Mouse (Mus musculus): ENCODE results near the gene Gamt. TPM values are rescaled to one million over a fixed set of nuclear protein-coding genes. Genes with fewer than 3 reads are reported as not detected.
"Not testable (repeated sequence)": the region's sequence is repeated elsewhere in the genome, so short reads cannot be mapped to it uniquely, and the experiment has no call there.

The Gamt gene
- polyA plus RNA-seq, 1 experiment = 19.7 TPM

GRCm38 (mm10) chr10:80237020-80237419 is 23.8 kb downstream of the Gamt start:
- Histone ChIP-seq H3K36me3 (ENCODE audit: control insufficient read depth, insufficient read depth, low read length) (peaks cover 52% of the 10 kb centered on the region), H3K27me3 (ENCODE audit: control insufficient read depth, insufficient read depth, low read length) (no peaks in the 10 kb centered on the region), H3K4me1 (ENCODE audit: control insufficient read depth, insufficient read depth, insufficient read length) (no peaks in the 10 kb centered on the region), H3K4me3 (ENCODE audit: extremely low read depth, insufficient read depth, insufficient read length) (no peak overlapping the region), H3K27ac (ENCODE audit: insufficient read depth, low read length) (no peak overlapping the region)
- no peak for DNase-seq (ENCODE audit: low read depth in 1 of 2, low spot score in 2 of 2)
- WGBS = 90% methylated on average over 4 of the region's 4 CpGs
- TF ChIP-seq POLR2A (IDR thresholded peaks at IDR 0.05; ENCODE audit: low read depth, low read length) (no peak), CTCF (IDR thresholded peaks at IDR 0.05; ENCODE audit: extremely low read depth, insufficient read depth, insufficient read length, insufficient replicate concordance) (no peak)

- Histone ChIP-seq H3K27me3 (ENCODE audit: control insufficient read depth, insufficient read depth, low read length) (no peaks in the 10 kb centered on the region), H3K4me3 (ENCODE audit: extremely low read depth, insufficient read depth, insufficient read length) (no peak overlapping the region), H3K36me3 (ENCODE audit: control insufficient read depth, insufficient read depth, low read length) (peaks cover 52% of the 10 kb centered on the region), H3K27ac (ENCODE audit: insufficient read depth, low read length) (no peak overlapping the region), H3K4me1 (ENCODE audit: control insufficient read depth, insufficient read depth, insufficient read length) (no peaks in the 10 kb centered on the region)
- no peak for DNase-seq (ENCODE audit: low read depth in 1 of 2, low spot score in 2 of 2)
- TF ChIP-seq POLR2A (IDR thresholded peaks at IDR 0.05; ENCODE audit: low read depth, low read length) = no peak
- no peak for TF ChIP-seq CTCF (IDR thresholded peaks at IDR 0.05; ENCODE audit: extremely low read depth, insufficient read depth, insufficient read length, insufficient replicate concordance)
- 94% methylated on average over 13 of the region's 13 CpGs for WGBS
Observed at GRCm38 (mm10) chr10:80236145-80236825, 24.5 kb downstream of the Gamt start.

GRCm38 (mm10) chr10:80227877-80228775 is 32.7 kb downstream of the Gamt start:
- H3K27ac ChIP-seq (ENCODE audit: insufficient read depth, low read length) = no peak overlapping the region
- peaks cover 30% of the 10 kb centered on the region for H3K36me3 ChIP-seq (ENCODE audit: control insufficient read depth, insufficient read depth, low read length)
- TF ChIP-seq CTCF (IDR thresholded peaks at IDR 0.05; ENCODE audit: extremely low read depth, insufficient read depth, insufficient read length, insufficient replicate concordance) = no peak
- no peak for TF ChIP-seq POLR2A (IDR thresholded peaks at IDR 0.05; ENCODE audit: low read depth, low read length)
- no peak overlapping the region for H3K4me3 ChIP-seq (ENCODE audit: extremely low read depth, insufficient read depth, insufficient read length)
- 87% methylated on average over 15 of the region's 15 CpGs for WGBS
- H3K4me1 ChIP-seq (ENCODE audit: control insufficient read depth, insufficient read depth, insufficient read length) = no peaks in the 10 kb centered on the region; the same call in 1 of the 2 replicates
- H3K27me3 ChIP-seq (ENCODE audit: control insufficient read depth, insufficient read depth, low read length) = no peaks in the 10 kb centered on the region
- DNase-seq (ENCODE audit: low read depth in 1 of 2, low spot score in 2 of 2) = no peak

DNA sequence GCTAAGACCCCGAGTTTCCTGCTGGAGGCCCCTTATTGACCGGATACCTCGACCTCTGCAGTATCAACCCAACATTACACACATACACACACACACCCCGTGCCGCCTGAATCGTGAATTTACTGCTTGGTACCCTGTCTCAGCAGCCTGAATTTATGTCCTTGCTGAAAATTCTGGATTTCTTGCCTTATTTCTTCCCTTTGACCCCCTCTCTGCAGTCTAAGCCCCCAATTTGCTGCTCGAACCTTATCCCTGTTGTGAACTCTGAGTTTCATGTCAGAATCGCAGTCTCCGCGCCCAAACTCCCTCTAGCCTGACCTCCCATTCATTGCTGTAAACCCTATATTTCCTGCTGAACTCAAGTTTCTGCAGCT is 33.7 kb downstream of the Gamt start:
- H3K4me3 ChIP-seq (ENCODE audit: extremely low read depth, insufficient read depth, insufficient read length) = peak overlapping the region; percentile 77
- H3K27ac ChIP-seq (ENCODE audit: insufficient read depth, low read length) = peak overlapping the region; percentile 72

GRCm38 (mm10) chr10:80226416-80227165 is 34.2 kb downstream of the Gamt start, which contains the start of gene Mum1:
Mum1 (plus strand) TSS chr10:80226434.
- WGBS = under 1% methylated on average over 57 of the region's 75 CpGs
- peak; percentile 93 to 98 for DNase-seq (ENCODE audit: low read depth in 1 of 2, low spot score in 2 of 2)
- Histone ChIP-seq H3K36me3 (ENCODE audit: control insufficient read depth, insufficient read depth, low read length) (peaks cover 18% of the 10 kb centered on the region), H3K27ac (ENCODE audit: insufficient read depth, low read length) (peak within 1 kb of the TSS; percentile 72), H3K27me3 (ENCODE audit: control insufficient read depth, insufficient read depth, low read length) (no peaks in the 10 kb centered on the region), H3K4me1 (ENCODE audit: control insufficient read depth, insufficient read depth, insufficient read length) (no peaks in the 10 kb centered on the region; the same call in 1 of the 2 replicates), H3K4me3 (ENCODE audit: extremely low read depth, insufficient read depth, insufficient read length) (peak within 1 kb of the TSS; percentile 77)
- no peak; the same call in 1 of the 2 replicates for TF ChIP-seq POLR2A (IDR thresholded peaks at IDR 0.05; ENCODE audit: low read depth, low read length)
- peak; percentile 45; the same call in 1 of the 2 replicates for TF ChIP-seq CTCF (IDR thresholded peaks at IDR 0.05; ENCODE audit: extremely low read depth, insufficient read depth, insufficient read length, insufficient replicate concordance)

More for the DNA sequence above, 33.7 kb downstream of the Gamt start:
- Histone ChIP-seq H3K4me1 (ENCODE audit: control insufficient read depth, insufficient read depth, insufficient read length) (no peaks in the 10 kb centered on the region; the same call in 1 of the 2 replicates), H3K36me3 (ENCODE audit: control insufficient read depth, insufficient read depth, low read length) (peaks cover 21% of the 10 kb centered on the region), H3K27me3 (ENCODE audit: control insufficient read depth, insufficient read depth, low read length) (no peaks in the 10 kb centered on the region)
- WGBS = 5% methylated on average over 10 of the region's 10 CpGs
- no peak for DNase-seq (ENCODE audit: low read depth in 1 of 2, low spot score in 2 of 2)
- TF ChIP-seq CTCF (IDR thresholded peaks at IDR 0.05; ENCODE audit: extremely low read depth, insufficient read depth, insufficient read length, insufficient replicate concordance) (no peak), POLR2A (IDR thresholded peaks at IDR 0.05; ENCODE audit: low read depth, low read length) (no peak)

DNA sequence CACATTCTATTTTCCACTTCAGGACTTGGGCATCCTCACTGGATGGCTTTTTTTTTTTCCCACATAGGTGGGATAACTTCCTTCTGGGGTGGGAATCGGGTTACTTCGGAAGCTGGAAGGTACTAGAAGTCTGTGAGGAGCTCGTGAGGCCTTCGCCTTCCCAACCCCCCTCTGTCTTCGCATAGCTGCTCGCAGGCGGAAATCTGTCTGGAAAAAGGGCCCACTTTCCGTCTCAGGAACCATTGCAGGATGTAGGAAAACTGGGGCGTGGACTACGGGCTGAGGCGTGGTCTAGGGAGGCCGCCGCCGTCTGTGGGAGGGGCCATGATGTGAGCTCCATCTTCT is 34.8 kb downstream of the Gamt start:
- no peak for TF ChIP-seq POLR2A (IDR thresholded peaks at IDR 0.05; ENCODE audit: low read depth, low read length)
- TF ChIP-seq CTCF (IDR thresholded peaks at IDR 0.05; ENCODE audit: extremely low read depth, insufficient read depth, insufficient read length, insufficient replicate concordance) = no peak
- H3K27ac ChIP-seq (ENCODE audit: insufficient read depth, low read length) = 0 out of 2 replicates have a peak overlapping the region, but pooled peaks have one; percentile 1

DNA sequence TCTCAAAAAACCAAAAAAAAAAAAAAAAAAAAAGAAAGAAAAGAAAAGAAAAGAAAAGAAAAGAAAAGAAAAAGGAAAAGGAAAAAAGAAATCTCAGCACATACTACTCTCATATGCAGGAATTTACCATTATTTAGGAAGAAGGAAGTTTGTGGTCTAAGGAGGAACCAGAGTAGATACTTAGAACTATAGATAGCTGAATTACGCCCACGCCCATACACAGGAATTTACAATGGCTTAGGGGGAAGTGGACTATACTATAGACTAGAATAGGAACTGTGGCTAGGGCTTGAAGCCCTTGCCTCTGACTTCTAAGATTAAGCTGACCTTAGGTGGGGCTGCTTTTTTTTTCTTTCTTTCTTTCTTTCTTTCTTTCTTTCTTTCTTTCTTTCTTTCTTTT is 37.7 kb downstream of the Gamt start:
- not testable (repeated sequence) for H3K27me3 ChIP-seq (ENCODE audit: control insufficient read depth, insufficient read depth, low read length); DNase-seq (ENCODE audit: low read depth in 1 of 2, low spot score in 2 of 2); H3K4me3 ChIP-seq (ENCODE audit: extremely low read depth, insufficient read depth, insufficient read length); H3K4me1 ChIP-seq (ENCODE audit: control insufficient read depth, insufficient read depth, insufficient read length); H3K36me3 ChIP-seq (ENCODE audit: control insufficient read depth, insufficient read depth, low read length); H3K27ac ChIP-seq (ENCODE audit: insufficient read depth, low read length)
- 12% methylated on average over 2 of the region's 2 CpGs for WGBS

More for the DNA sequence above, 34.8 kb downstream of the Gamt start:
- DNase-seq (ENCODE audit: low read depth in 1 of 2, low spot score in 2 of 2) = no peak
- no peaks in the 10 kb centered on the region; the same call in 1 of the 2 replicates for H3K4me1 ChIP-seq (ENCODE audit: control insufficient read depth, insufficient read depth, insufficient read length)
- peak overlapping the region; percentile 42 for H3K4me3 ChIP-seq (ENCODE audit: extremely low read depth, insufficient read depth, insufficient read length)
- no peaks in the 10 kb centered on the region for H3K27me3 ChIP-seq (ENCODE audit: control insufficient read depth, insufficient read depth, low read length)
- 4% methylated on average over 14 of the region's 14 CpGs for WGBS
- H3K36me3 ChIP-seq (ENCODE audit: control insufficient read depth, insufficient read depth, low read length) = peaks cover 15% of the 10 kb centered on the region

Measured in spleen, adult 2 months (tissue).